Mouse (Mus musculus): ENCODE results near the gene Dnajc2.

Gene Dnajc2

GRCm38 (mm10) chr5:21785053-21785452 is at the start of gene Dnajc2, which contains the start of gene Psmc2:
TSS of gene Dnajc2 (minus strand) at chr5:21785251.
TSS of gene Psmc2 (plus strand) at chr5:21785283.
- DNase-seq (ENCODE audit: low spot score), result peak; percentile 92

GRCm38 (mm10) chr5:21831761-21832160 is 46.7 kb upstream of the Dnajc2 start:
- no peak for DNase-seq (ENCODE audit: low spot score)

- DNase-seq (ENCODE audit: low spot score), result no peak
Measured at GRCm38 (mm10) chr5:21828855-21829254, 43.8 kb upstream of the Dnajc2 start.

GRCm38 (mm10) chr5:21827643-21828042 is 42.6 kb upstream of the Dnajc2 start:
- DNase-seq (ENCODE audit: low spot score), result no peak

- no peak for DNase-seq (ENCODE audit: low spot score)
Measured at GRCm38 (mm10) chr5:21826370-21826769, 41.3 kb upstream of the Dnajc2 start.

DNA sequence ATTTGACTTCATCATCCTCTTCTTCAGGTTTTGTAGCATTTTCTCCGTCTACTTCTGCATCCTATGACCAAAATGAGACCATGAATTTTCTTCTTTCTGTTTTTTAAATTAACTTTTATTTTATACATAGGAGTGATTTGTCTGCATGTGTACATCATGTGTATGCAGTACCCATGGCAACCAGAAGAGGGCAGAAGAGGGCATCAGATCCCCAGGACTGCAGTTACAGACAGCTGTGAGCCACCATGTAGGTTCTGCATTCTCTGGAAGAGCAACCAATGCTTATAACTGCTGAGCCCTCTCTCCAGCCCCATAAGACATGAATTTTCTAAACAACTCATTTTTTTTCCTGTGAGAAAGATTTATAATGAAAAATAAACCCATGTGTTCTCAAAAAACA is 28.9 kb upstream of the Dnajc2 start:
- peak; percentile 12 for DNase-seq (ENCODE audit: low spot score)

GRCm38 (mm10) chr5:21810924-21811323 is 25.9 kb upstream of the Dnajc2 start:
- DNase-seq (ENCODE audit: low spot score), result no peak

DNA sequence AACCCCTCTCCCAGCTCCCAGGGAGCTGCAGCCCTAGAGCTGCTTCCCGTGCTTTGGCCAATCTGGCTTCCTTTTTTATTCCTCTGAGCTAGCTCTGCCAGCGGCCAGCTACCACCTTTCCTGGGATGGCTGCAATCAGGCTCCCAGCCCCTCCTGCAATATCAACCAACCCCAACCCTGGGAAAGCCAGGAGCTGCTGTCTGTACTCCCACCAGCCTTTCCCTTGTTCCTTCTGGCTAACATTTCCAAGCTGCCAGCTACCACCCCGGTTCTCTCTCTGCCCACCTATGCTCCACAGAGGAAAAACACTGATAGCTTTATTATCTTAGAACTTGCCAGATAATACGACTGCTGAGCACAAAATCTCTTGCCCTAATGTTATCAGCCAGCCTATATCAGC is 19.8 kb upstream of the Dnajc2 start:
- no peak for DNase-seq (ENCODE audit: low spot score)

DNA sequence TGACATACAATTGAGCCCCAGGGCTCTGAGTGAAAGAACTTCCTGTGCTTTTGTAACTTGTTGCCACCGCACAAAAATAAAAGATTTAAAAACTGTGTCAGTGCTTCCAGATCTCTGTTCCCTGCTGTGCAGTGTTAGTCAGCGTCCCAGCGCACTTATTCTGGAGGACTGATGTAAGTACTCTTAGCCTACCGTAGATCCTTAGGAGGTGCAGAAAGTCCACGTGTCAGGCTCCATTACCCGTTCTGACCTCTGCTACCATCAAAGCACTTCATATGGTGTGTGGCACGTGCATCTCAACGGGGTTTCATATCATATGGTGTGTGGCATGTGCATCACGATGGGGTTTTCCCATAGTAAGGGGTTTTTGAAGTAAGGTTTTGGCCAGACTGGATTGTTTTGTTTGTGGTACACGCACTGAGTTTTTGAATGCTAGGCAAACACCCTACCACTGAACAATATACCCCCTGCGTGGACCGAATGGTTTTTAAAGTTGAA is 18.7 kb upstream of the Dnajc2 start:
- DNase-seq (ENCODE audit: low spot score), result no peak

DNA sequence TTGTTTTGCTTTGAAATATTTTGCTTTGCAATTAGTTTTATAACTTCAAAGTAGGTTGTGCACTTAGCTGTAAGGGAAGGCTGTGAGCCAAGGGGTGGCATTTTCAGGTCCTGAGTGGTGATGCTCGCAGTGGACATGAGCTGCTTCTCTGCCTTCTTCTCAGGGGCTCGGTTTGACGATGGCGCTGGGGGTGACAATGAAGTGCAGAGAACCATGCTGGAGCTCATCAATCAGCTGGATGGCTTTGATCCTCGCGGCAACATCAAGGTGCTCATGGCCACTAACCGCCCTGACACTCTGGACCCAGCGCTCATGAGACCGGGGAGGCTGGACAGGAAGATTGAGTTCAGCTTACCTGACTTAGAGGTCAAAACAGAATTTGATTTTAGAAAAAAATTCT is 17.9 kb upstream of the Dnajc2 start:
- DNase-seq (ENCODE audit: low spot score), result no peak

GRCm38 (mm10) chr5:21792166-21792565 is 7.1 kb upstream of the Dnajc2 start:
- DNase-seq (ENCODE audit: low spot score), result no peak

GRCm38 (mm10) chr5:21789061-21789460 is 4.0 kb upstream of the Dnajc2 start:
- no peak for DNase-seq (ENCODE audit: low spot score)

- no peak for DNase-seq (ENCODE audit: low spot score)
Measured at GRCm38 (mm10) chr5:21787186-21788105, 2.4 kb upstream of the Dnajc2 start.

- peak; percentile 92 for DNase-seq (ENCODE audit: low spot score)
Measured at GRCm38 (mm10) chr5:21786258-21787185, 1.5 kb upstream of the Dnajc2 start.

DNA sequence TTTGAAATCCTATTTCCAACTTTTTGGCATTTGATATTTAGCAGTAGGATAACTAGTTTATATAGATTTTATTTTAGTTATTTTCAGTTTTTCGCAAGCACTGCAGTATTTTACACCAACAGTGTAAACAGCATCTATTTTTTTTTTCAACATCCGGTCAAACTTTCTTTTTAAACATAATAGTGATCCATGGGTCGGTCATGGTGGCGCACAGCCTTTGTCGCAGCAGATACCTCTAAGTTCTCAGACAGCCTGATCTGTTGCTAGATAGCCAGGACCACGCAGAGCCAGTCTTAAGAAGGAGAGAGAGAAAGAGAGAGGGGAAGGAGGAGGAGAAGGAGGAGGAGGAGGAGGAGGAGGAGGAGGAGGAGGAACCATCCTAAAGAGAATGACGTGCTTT is 725 bp upstream of the Dnajc2 start:
- DNase-seq (ENCODE audit: low spot score), result peak; percentile 16

DNA sequence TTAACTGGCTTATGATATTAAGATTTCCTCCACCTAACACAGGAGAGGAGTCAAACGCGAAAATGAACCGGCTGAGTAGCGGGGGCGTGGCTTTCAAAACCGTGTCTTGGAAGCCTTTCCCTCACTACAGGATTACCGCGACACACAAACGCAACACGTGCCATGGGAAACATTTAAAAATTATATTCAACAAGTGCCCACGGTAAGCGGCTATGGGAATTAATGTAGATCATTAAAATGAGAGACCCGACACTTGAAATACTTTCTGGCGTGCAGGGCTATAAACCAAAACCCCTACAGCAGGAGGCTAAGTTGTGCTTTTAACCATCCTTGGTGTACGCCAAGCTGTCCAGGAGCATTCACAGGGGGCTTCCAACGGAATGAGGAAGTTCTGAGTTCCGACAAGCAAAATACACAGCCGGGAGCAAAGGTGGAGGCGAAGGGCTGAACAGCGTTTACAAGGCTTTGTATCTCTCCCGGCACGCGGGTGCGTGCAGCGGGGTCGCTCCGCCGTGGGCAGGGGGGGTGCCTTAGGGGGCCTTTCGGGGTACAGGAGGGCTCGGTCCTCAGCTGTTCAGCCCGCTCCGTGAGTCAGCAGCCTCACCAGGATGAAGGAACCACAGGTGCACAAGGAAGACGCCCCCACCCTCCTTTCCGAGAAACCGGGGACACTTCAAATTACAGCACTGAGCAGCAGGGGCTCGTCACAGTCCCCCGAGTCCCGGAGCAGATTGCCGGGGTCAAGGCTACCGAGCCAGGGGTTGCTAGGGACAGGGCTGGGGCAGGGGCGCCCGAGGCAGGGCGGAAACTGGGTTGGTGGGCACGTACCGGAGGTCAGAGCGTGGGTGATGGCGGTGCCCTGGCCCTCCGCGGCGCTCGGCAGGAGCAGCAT is 644 bp downstream of the Dnajc2 start:
- DNase-seq (ENCODE audit: low spot score), result peak; percentile 41

DNA sequence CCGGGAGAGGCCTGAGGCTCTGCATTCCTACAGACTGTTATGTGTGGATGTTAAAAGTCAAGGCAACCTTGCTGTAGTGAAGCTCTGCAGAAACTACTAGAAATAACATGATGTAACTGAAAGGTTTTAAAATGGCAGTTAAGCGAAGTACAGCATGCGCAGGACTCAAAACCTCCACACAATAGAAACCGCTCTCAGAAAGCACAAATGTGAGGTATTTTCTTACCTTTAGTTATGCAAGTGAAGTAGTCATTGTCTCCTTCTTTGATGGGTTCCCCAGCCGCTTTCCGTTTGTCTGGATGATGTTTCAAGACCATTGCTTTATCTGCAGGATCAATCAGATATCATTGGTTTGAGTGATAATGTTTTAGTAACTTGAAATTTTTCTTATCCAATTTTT is 8.6 kb downstream of the Dnajc2 start:
- DNase-seq (ENCODE audit: low spot score), result no peak

DNA sequence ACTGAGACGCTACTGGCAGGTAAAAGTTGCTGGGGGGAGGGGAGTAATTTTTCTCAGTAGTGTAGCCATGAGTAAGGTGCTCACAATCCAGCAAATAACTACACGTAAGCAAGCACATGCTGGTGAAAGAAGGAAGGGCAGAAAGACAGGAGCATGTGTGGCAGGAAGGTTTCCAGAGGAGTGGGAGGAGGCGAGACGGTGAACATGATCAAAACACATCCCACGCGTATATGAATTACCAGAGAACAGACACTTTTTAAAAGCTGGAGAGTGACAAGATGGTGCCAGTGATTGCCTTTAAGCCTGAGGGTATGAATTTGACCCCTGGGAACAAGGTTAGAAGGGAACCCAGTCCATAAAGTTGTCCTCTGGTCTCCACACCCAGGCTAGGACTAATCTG is 15.2 kb downstream of the Dnajc2 start:
- DNase-seq (ENCODE audit: low spot score), result no peak

GRCm38 (mm10) chr5:21768506-21768905 is 16.5 kb downstream of the Dnajc2 start:
- no peak for DNase-seq (ENCODE audit: low spot score)

DNA sequence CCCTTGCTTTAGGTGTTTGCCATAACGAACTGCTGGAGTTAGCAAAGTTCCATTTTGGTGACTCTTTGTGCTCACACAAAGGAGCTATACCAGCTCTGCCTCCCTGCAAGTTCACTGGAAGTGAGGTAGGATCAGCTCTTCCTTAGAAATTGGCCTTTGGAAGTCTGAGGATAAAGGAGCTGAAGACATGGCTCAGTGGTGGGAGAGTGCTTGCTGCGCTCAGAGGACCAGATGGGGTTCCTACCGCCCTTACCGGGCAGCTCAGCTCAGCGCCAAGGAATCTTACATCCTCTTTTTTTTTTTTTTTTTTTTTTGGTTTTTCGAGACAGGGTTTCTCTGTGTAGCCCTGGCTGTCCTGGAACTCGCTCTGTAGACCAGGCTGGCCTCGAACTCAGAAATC is 39.1 kb downstream of the Dnajc2 start:
- no peak for DNase-seq (ENCODE audit: low spot score)

GRCm38 (mm10) chr5:21744651-21745050 is 40.4 kb downstream of the Dnajc2 start:
- no peak for DNase-seq (ENCODE audit: low spot score)

GRCm38 (mm10) chr5:21743606-21744005 is 41.4 kb downstream of the Dnajc2 start:
- DNase-seq (ENCODE audit: low spot score), result no peak
